Comparison of ENCODE assay signal across 8 mouse cellular contexts in the genomic region with DNA sequence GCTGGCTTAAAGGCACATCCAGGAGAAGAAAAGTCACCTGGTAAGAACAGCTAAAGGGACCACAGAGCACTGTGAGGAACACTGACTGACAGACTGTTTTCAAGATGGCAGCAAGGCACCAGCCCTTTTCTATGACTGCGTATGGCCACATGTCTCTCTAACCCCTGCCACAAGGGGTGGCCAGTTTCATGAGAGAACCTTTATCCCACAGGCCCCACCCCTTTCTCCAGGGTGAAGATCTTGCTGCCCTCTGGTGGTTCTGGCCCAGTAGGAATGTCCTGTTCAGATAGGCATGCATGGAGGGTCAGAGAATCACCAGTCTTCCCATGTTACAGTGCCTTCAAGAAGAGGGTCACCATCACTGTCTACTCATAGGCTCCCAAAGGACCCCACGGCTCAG. TPM values are rescaled to one million over a fixed set of nuclear protein-coding genes. Genes with fewer than 3 reads are reported as not detected.
DNase-seq lines count a peak whose midpoint lies in the region; ATAC-seq and TF ChIP-seq lines count a peak whose summit lies in the region.
"Had no signal": no experiment of that assay in that cellular context is flagged by ENCODE, and none has a peak within 500 bp of the region (broad histone marks: within the 10 kb centered on the region; RNA-seq: fewer than 3 reads in every experiment).

No protein-coding gene starts in this region.

- no peaks in the 10 kb centered on the region for H3K9me3 ChIP-seq in intestine, postnatal 0 days (ENCODE audit: control insufficient read depth)
- peaks cover 2% of the 10 kb centered on the region for H3K9me3 ChIP-seq in midbrain, embryonic 10.5 days (replicated peaks)

- H3K4me1 ChIP-seq in liver, adult 2 months (ENCODE audit: control insufficient read depth, insufficient read depth, low read length) = peaks cover 3% of the 10 kb centered on the region; the same call in 1 of the 2 replicates
- no peaks in the 10 kb centered on the region for H3K4me1 ChIP-seq in intestine, postnatal 0 days (replicated peaks; ENCODE audit: control insufficient read depth, insufficient read depth, low read length)
- H3K4me1 ChIP-seq in small intestine, adult 2 months (ENCODE audit: control insufficient read depth, insufficient read depth, insufficient read length, low read length) = peaks cover 2% of the 10 kb centered on the region; the same call in 1 of the 2 replicates
- no peaks in the 10 kb centered on the region for H3K4me1 ChIP-seq in midbrain, embryonic 10.5 days
- H3K4me1 ChIP-seq: hindbrain, embryonic 10.5 days had no signal

- 60% methylated on average over 2 of the region's 2 CpGs for WGBS in liver, adult 2 months
- 62% methylated on average over 2 of the region's 2 CpGs for WGBS in intestine, postnatal 0 days
- 56% methylated on average over 2 of the region's 2 CpGs for WGBS in small intestine, adult 2 months
- 83% methylated on average over 2 of the region's 2 CpGs for WGBS in midbrain, embryonic 10.5 days

- H3K9ac ChIP-seq in liver, adult 2 months (ENCODE audit: low read depth, low read length) = no peak overlapping the region
- H3K9ac ChIP-seq in intestine, postnatal 0 days (ENCODE audit: low read depth, low read length) = no peak overlapping the region

- TF ChIP-seq POLR2A in liver, adult 2 months (IDR thresholded peaks at IDR 0.05; ENCODE audit: extremely low read depth, insufficient read depth, low read length) = no peak
- TF ChIP-seq POLR2A in small intestine, adult 2 months (IDR thresholded peaks at IDR 0.05; ENCODE audit: low read depth, low read length) = no peak

- H3K27me3 ChIP-seq in liver, adult 2 months (ENCODE audit: control insufficient read depth, insufficient read depth, low read length) = no peaks in the 10 kb centered on the region
- no peaks in the 10 kb centered on the region for H3K27me3 ChIP-seq in intestine, postnatal 0 days (replicated peaks; ENCODE audit: control insufficient read depth, insufficient read depth, low read length)
- no peaks in the 10 kb centered on the region for H3K27me3 ChIP-seq in small intestine, adult 2 months (ENCODE audit: control insufficient read depth, insufficient read depth, low read length)
- H3K27me3 ChIP-seq in midbrain, embryonic 10.5 days (ENCODE audit: low read depth, poor library complexity, severe bottlenecking) = no peaks in the 10 kb centered on the region

- DNase-seq in liver, adult 2 months (ENCODE audit: extremely low read depth, low read depth, low spot score) = peak; percentile 47
- DNase-seq in liver = no peak
- DNase-seq in adrenal gland, adult (ENCODE audit: inconsistent age in 2 of 2, low spot score in 1 of 2) = peak; percentile 39 to 70
- DNase-seq in spleen, adult 12 weeks (ENCODE audit: low spot score) = no peak
- no peak for DNase-seq in midbrain, embryonic 10.5 days (ENCODE audit: low spot score)

- H3K4me3 ChIP-seq in liver, adult 2 months (ENCODE audit: insufficient read depth, low read depth, low read length) = no peak overlapping the region
- H3K4me3 ChIP-seq in intestine, postnatal 0 days (ENCODE audit: low read depth, low read length) = no peak overlapping the region
- no peak overlapping the region for H3K4me3 ChIP-seq in small intestine, adult 2 months (ENCODE audit: low read depth, low read length)
- H3K4me3 ChIP-seq in midbrain, embryonic 10.5 days = no peak overlapping the region
- H3K4me3 ChIP-seq: hindbrain, embryonic 10.5 days had no signal

- peak; percentile 52 for TF ChIP-seq CTCF in liver, adult 2 months (IDR thresholded peaks at IDR 0.05; ENCODE audit: low read depth, low read length)
- TF ChIP-seq CTCF in intestine, postnatal 0 days (IDR thresholded peaks at IDR 0.05; ENCODE audit: low read depth) = peak; percentile 84
- peak; percentile 70; the same call in 1 of the 2 replicates for TF ChIP-seq CTCF in small intestine, adult 2 months (IDR thresholded peaks at IDR 0.05; ENCODE audit: extremely low read depth, insufficient read length, insufficient replicate concordance, low read depth, low read length)

- peak; percentile 55 for ATAC-seq in intestine, postnatal 0 days

- H3K4me2 ChIP-seq in intestine, postnatal 0 days (replicated peaks; ENCODE audit: low read depth) = no peak overlapping the region

- H3K36me3 ChIP-seq in liver, adult 2 months (ENCODE audit: control insufficient read depth, insufficient read depth, low read length) = peaks cover 29% of the 10 kb centered on the region
- no peaks in the 10 kb centered on the region; the same call in 1 of the 2 replicates for H3K36me3 ChIP-seq in intestine, postnatal 0 days (ENCODE audit: control insufficient read depth, insufficient read depth)
- H3K36me3 ChIP-seq in small intestine, adult 2 months (ENCODE audit: control insufficient read depth, insufficient read depth, low read length) = peaks cover 7% of the 10 kb centered on the region
- H3K36me3 ChIP-seq in midbrain, embryonic 10.5 days = no peaks in the 10 kb centered on the region
- H3K36me3 ChIP-seq: hindbrain, embryonic 10.5 days had no signal

- no peak overlapping the region for H3K27ac ChIP-seq in liver, adult 2 months (replicated peaks; ENCODE audit: insufficient read depth, low read depth, low read length)
- no peak overlapping the region for H3K27ac ChIP-seq in intestine, postnatal 0 days (ENCODE audit: low read depth, low read length)
- no peak overlapping the region for H3K27ac ChIP-seq in small intestine, adult 2 months (ENCODE audit: insufficient read depth, low read depth, low read length)
- H3K27ac ChIP-seq in midbrain, embryonic 10.5 days (replicated peaks) = no peak overlapping the region
- H3K27ac ChIP-seq: hindbrain, embryonic 10.5 days had no signal

- H3K79me2 ChIP-seq in liver, adult 2 months (ENCODE audit: control insufficient read depth, insufficient read depth, low read length) = no peaks in the 10 kb centered on the region

RNA-seq across cellular contexts. Expression of gene Trpv1, which starts 10.1 kb away (rescaled TPM):
- total RNA-seq in liver, adult 2 months (2014; rRNA removed) = 0.18 and 0.20 TPM in 2 replicates
- polyA plus RNA-seq in liver, adult 2 months (2012; rRNA removed) = 0.06 and 0.28 TPM in 2 replicates
- 0.13 and 0.24 TPM in 2 replicates for polyA plus RNA-seq in intestine, postnatal 0 days (2015; fragmentation: Nextera tagmentation; extraction: Ambion mirVana)
- 0.10 and 0.25 TPM in 2 replicates for polyA plus RNA-seq in small intestine, adult 2 months (2012; rRNA removed)
- not detected in 2 replicates for polyA plus RNA-seq in midbrain, embryonic 10.5 days (2016; fragmentation: Nextera tagmentation; extraction: Ambion mirVana)
- polyA plus RNA-seq: hindbrain, embryonic 10.5 days had no signal

RNA-seq across cellular contexts. Expression of gene Shpk, which starts 24.7 kb away (rescaled TPM):
- total RNA-seq in liver, adult 2 months (2014; rRNA removed) = 38.3 and 38.6 TPM in 2 replicates
- 43.5 and 44.5 TPM in 2 replicates for polyA plus RNA-seq in liver, adult 2 months (2012; rRNA removed)
- 21.3 and 26.3 TPM in 2 replicates for polyA plus RNA-seq in intestine, postnatal 0 days (2015; fragmentation: Nextera tagmentation; extraction: Ambion mirVana)
- polyA plus RNA-seq in small intestine, adult 2 months (2012; rRNA removed) = 5.6 and 14.8 TPM in 2 replicates
- 0.97 and 1.0 TPM in 2 replicates for polyA plus RNA-seq in midbrain, embryonic 10.5 days (2016; fragmentation: Nextera tagmentation; extraction: Ambion mirVana)

RNA-seq across cellular contexts. Expression of gene Ctns, which starts 25.1 kb away (rescaled TPM):
- 11.5 and 15.6 TPM in 2 replicates for total RNA-seq in liver, adult 2 months (2014; rRNA removed)
- 13.1 and 16.6 TPM in 2 replicates for polyA plus RNA-seq in liver, adult 2 months (2012; rRNA removed)
- polyA plus RNA-seq in intestine, postnatal 0 days (2015; fragmentation: Nextera tagmentation; extraction: Ambion mirVana) = 46.8 and 53.2 TPM in 2 replicates
- polyA plus RNA-seq in small intestine, adult 2 months (2012; rRNA removed) = 7.1 and 16.4 TPM in 2 replicates
- polyA plus RNA-seq in midbrain, embryonic 10.5 days (2016; fragmentation: Nextera tagmentation; extraction: Ambion mirVana) = 15.1 and 17.2 TPM in 2 replicates

RNA-seq across cellular contexts. Expression of gene Trpv3, which starts 43.2 kb away (rescaled TPM):
- under 0.01 TPM in 2 replicates for total RNA-seq in liver, adult 2 months (2014; rRNA removed)
- 0.01 TPM in 2 replicates for polyA plus RNA-seq in liver, adult 2 months (2012; rRNA removed)
- 0.16 and 0.27 TPM in 2 replicates for polyA plus RNA-seq in intestine, postnatal 0 days (2015; fragmentation: Nextera tagmentation; extraction: Ambion mirVana)
- 0.17 and 0.86 TPM in 2 replicates for polyA plus RNA-seq in small intestine, adult 2 months (2012; rRNA removed)
- polyA plus RNA-seq in midbrain, embryonic 10.5 days (2016; fragmentation: Nextera tagmentation; extraction: Ambion mirVana) = not detected in 2 replicates

RNA-seq across cellular contexts. Expression of gene Tax1bp3, which starts 47.1 kb away (rescaled TPM):
- total RNA-seq in liver, adult 2 months (2014; rRNA removed) = 11.5 and 13.2 TPM in 2 replicates
- 16.6 and 19.4 TPM in 2 replicates for polyA plus RNA-seq in liver, adult 2 months (2012; rRNA removed)
- polyA plus RNA-seq in intestine, postnatal 0 days (2015; fragmentation: Nextera tagmentation; extraction: Ambion mirVana) = 215 and 217 TPM in 2 replicates
- 75.1 and 181 TPM in 2 replicates for polyA plus RNA-seq in small intestine, adult 2 months (2012; rRNA removed)
- polyA plus RNA-seq in midbrain, embryonic 10.5 days (2016; fragmentation: Nextera tagmentation; extraction: Ambion mirVana) = 175 and 199 TPM in 2 replicates

Comparison
In these comparisons a context has a peak if more than half of its experiments do, and no peak if none do; other contexts are left out.
1. DNase-seq: peak in liver, adult 2 months (single experiment) and adrenal gland, adult (2 of 2); none in liver (single experiment), spleen, adult 12 weeks (single experiment) and midbrain, embryonic 10.5 days (single experiment).
2. Peak in every context shown above with its lines, with median percentiles within 50 percentile points of each other: CTCF ChIP-seq.